Mouse (Mus musculus): ENCODE measurements around the gene Nr4a1. TPM values are rescaled to one million over a fixed set of nuclear protein-coding genes. Genes with fewer than 3 reads are reported as not detected.
A peak's percentile ranks its signal among the peaks of the same experiment; 100 is the strongest.

Nr4a1 gene
- total and polyA plus RNA-seq, 3 experiments = 12.1 to 45.3 (median 23.8) TPM

- no peak for TF ChIP-seq POLR2A (IDR thresholded peaks at IDR 0.05; ENCODE audit: insufficient read depth, low read depth, low read length)
- TF ChIP-seq CTCF (IDR thresholded peaks at IDR 0.05) = no peak
- TF ChIP-seq EP300 (IDR thresholded peaks at IDR 0.05; ENCODE audit: insufficient read depth, low read depth, low read length) = no peak
- Histone ChIP-seq H3K36me3 (ENCODE audit: control insufficient read depth, insufficient read depth, low read length) (no peaks in the 10 kb centered on the region), H3K4me3 (no peak overlapping the region), H3K9ac (ENCODE audit: low read depth, low read length) (no peak overlapping the region), H3K4me1 (ENCODE audit: control insufficient read depth, insufficient read depth, low read length) (peaks cover 4% of the 10 kb centered on the region; the same call in 1 of the 2 replicates), H3K79me2 (replicated peaks; ENCODE audit: control insufficient read depth, insufficient read depth, low read length) (no peaks in the 10 kb centered on the region), H3K27ac (no peak overlapping the region), H3K27me3 (ENCODE audit: control insufficient read depth, insufficient read depth, low read length) (no peaks in the 10 kb centered on the region)
- WGBS = 69% methylated on average over 2 of the region's 2 CpGs
- intact Hi-C loops (cut with DNase I) = no loop called here
- DNase-seq = no peak
Measured at GRCm38 (mm10) chr15:101215136-101215535, 38.9 kb upstream of the Nr4a1 start.

- Histone ChIP-seq H3K27me3 (ENCODE audit: control insufficient read depth, insufficient read depth, low read length) (no peaks in the 10 kb centered on the region), H3K4me3 (no peak overlapping the region), H3K4me1 (ENCODE audit: control insufficient read depth, insufficient read depth, low read length) (peaks cover 4% of the 10 kb centered on the region; the same call in 1 of the 2 replicates), H3K27ac (no peak overlapping the region), H3K79me2 (replicated peaks; ENCODE audit: control insufficient read depth, insufficient read depth, low read length) (no peaks in the 10 kb centered on the region), H3K36me3 (ENCODE audit: control insufficient read depth, insufficient read depth, low read length) (no peaks in the 10 kb centered on the region), H3K9ac (ENCODE audit: low read depth, low read length) (no peak overlapping the region)
- intact Hi-C loops (cut with DNase I) = no loop called here
- DNase-seq = no peak
- TF ChIP-seq EP300 (IDR thresholded peaks at IDR 0.05; ENCODE audit: insufficient read depth, low read depth, low read length) = no peak
- 81% methylated on average over 4 of the region's 4 CpGs for WGBS
Measured at GRCm38 (mm10) chr15:101216036-101216435, 38.0 kb upstream of the Nr4a1 start.

GRCm38 (mm10) chr15:101220905-101221297, 33.2 kb upstream of the Nr4a1 start:
- Histone ChIP-seq H3K4me3 (no peak overlapping the region), H3K27ac (no peak overlapping the region), H3K36me3 (ENCODE audit: control insufficient read depth, insufficient read depth, low read length) (0 out of 2 replicates have a peak, but pooled peaks cover 2% of the 10 kb centered on the region), H3K9ac (ENCODE audit: low read depth, low read length) (no peak overlapping the region), H3K79me2 (replicated peaks; ENCODE audit: control insufficient read depth, insufficient read depth, low read length) (no peaks in the 10 kb centered on the region), H3K27me3 (ENCODE audit: control insufficient read depth, insufficient read depth, low read length) (no peaks in the 10 kb centered on the region), H3K4me1 (ENCODE audit: control insufficient read depth, insufficient read depth, low read length) (peaks cover 1% of the 10 kb centered on the region)
- no peak for TF ChIP-seq EP300 (IDR thresholded peaks at IDR 0.05; ENCODE audit: insufficient read depth, low read depth, low read length)
- TF ChIP-seq POLR2A (IDR thresholded peaks at IDR 0.05; ENCODE audit: insufficient read depth, low read depth, low read length) = no peak
- TF ChIP-seq CTCF (IDR thresholded peaks at IDR 0.05) = no peak
- WGBS = 44% methylated on average over 8 of the region's 8 CpGs
- intact Hi-C loops (cut with DNase I) = loop anchor here (1.0 to 5.0 kb wide), 2 partner anchors 16 to 61 kb away; partner anchors contain the start of gene Atg101
- DNase-seq = no peak

- peak; percentile 86 to 92 for DNase-seq
- H3K27me3 ChIP-seq (ENCODE audit: control insufficient read depth, insufficient read depth, low read length) = no peaks in the 10 kb centered on the region
- H3K4me1 ChIP-seq (ENCODE audit: control insufficient read depth, insufficient read depth, low read length) = peaks cover 1% of the 10 kb centered on the region
- H3K9ac ChIP-seq (ENCODE audit: low read depth, low read length) = no peak overlapping the region
- H3K27ac ChIP-seq = no peak overlapping the region
- intact Hi-C loops (cut with DNase I) = loop anchor here (1.0 to 5.0 kb wide), 3 partner anchors 16 to 94 kb away; partner anchors contain the start of gene Atg101
- 0 out of 2 replicates have a peak, but pooled peaks cover 4% of the 10 kb centered on the region for H3K36me3 ChIP-seq (ENCODE audit: control insufficient read depth, insufficient read depth, low read length)
- H3K79me2 ChIP-seq (replicated peaks; ENCODE audit: control insufficient read depth, insufficient read depth, low read length) = no peaks in the 10 kb centered on the region
- TF ChIP-seq POLR2A (IDR thresholded peaks at IDR 0.05; ENCODE audit: insufficient read depth, low read depth, low read length) (no peak), EP300 (IDR thresholded peaks at IDR 0.05; ENCODE audit: insufficient read depth, low read depth, low read length) (peak; percentile 78; the same call in 1 of the 2 replicates), CTCF (IDR thresholded peaks at IDR 0.05) (no peak; the same call in 1 of the 2 replicates)
- 16% methylated on average over 14 of the region's 14 CpGs for WGBS
- no peak overlapping the region for H3K4me3 ChIP-seq
Measured at GRCm38 (mm10) chr15:101221298-101222104, 32.6 kb upstream of the Nr4a1 start.

- TF ChIP-seq CTCF (IDR thresholded peaks at IDR 0.05) (no peak), EP300 (IDR thresholded peaks at IDR 0.05; ENCODE audit: insufficient read depth, low read depth, low read length) (no peak), POLR2A (IDR thresholded peaks at IDR 0.05; ENCODE audit: insufficient read depth, low read depth, low read length) (no peak)
- no peaks in the 10 kb centered on the region for H3K79me2 ChIP-seq (replicated peaks; ENCODE audit: control insufficient read depth, insufficient read depth, low read length)
- no peak overlapping the region for H3K27ac ChIP-seq
- 71% methylated on average over 13 of the region's 13 CpGs for WGBS
- no peak overlapping the region for H3K4me3 ChIP-seq
- H3K4me1 ChIP-seq (ENCODE audit: control insufficient read depth, insufficient read depth, low read length) = peaks cover 5% of the 10 kb centered on the region
- intact Hi-C loops (cut with DNase I) = loop anchor here (1.0 to 5.0 kb wide), 2 partner anchors 59 to 92 kb away; partner anchors contain the start of gene Atg101
- no peaks in the 10 kb centered on the region for H3K27me3 ChIP-seq (ENCODE audit: control insufficient read depth, insufficient read depth, low read length)
- H3K9ac ChIP-seq (ENCODE audit: low read depth, low read length) = no peak overlapping the region
- peaks cover 7% of the 10 kb centered on the region; the same call in 1 of the 2 replicates for H3K36me3 ChIP-seq (ENCODE audit: control insufficient read depth, insufficient read depth, low read length)
- peak in 1 of 2 experiments; percentile 39 for DNase-seq
Measured at GRCm38 (mm10) chr15:101222897-101223482, 31.1 kb upstream of the Nr4a1 start.

All from heart, adult 2 months (tissue).